Mouse (Mus musculus): ENCODE measurements around the gene Lgals2. TPM values are rescaled to one million over a fixed set of nuclear protein-coding genes. Genes with fewer than 3 reads are reported as not detected.

Gene Lgals2
- polyA plus RNA-seq, 1 experiment from 2014 or later: 1.4 TPM

GRCm38 (mm10) chr15:78801571-78801970, 53.8 kb downstream of the Lgals2 start:
- DNase-seq (ENCODE audit: low spot score): no peak
- ATAC-seq (ENCODE audit: low read depth): no peak
- H3K4me3 ChIP-seq (ENCODE audit: low read depth, low read length): peak overlapping the region; percentile 63
- H3K9ac ChIP-seq (ENCODE audit: low read depth, low read length): peak overlapping the region; percentile 69; the same call in 1 of the 2 replicates
- peaks cover 39% of the 10 kb centered on the region for H3K27me3 ChIP-seq (replicated peaks; ENCODE audit: control insufficient read depth, insufficient read depth, low read length)
- peak overlapping the region; percentile 97 for H3K4me2 ChIP-seq (ENCODE audit: low read depth, low read length)
- H3K9me3 ChIP-seq (ENCODE audit: control insufficient read depth, low read length): no peaks in the 10 kb centered on the region
- WGBS: 35% methylated on average over 9 of the region's 9 CpGs
- no peaks in the 10 kb centered on the region for H3K36me3 ChIP-seq (ENCODE audit: control insufficient read depth, insufficient read depth, low read length)
- H3K27ac ChIP-seq (replicated peaks; ENCODE audit: low read depth, low read length): no peak overlapping the region
- peaks cover 2% of the 10 kb centered on the region; the same call in 1 of the 2 replicates for H3K4me1 ChIP-seq (ENCODE audit: control insufficient read depth, insufficient read depth, low read length)

Small RNAs within 50 kb of the gene (microRNA-seq; reads per million reads assigned to microRNA genes)
- not detected for gene Mir6955 (ENCODE audit: borderline number of aligned reads)

Other genes with a start within 250 kb of the Lgals2 start
- gene Elfn2, start 136.8 kb downstream of the Lgals2 start, polyA plus RNA-seq (2014; fragmentation: Nextera tagmentation; extraction: Ambion mirVana): 0.18 and 0.28 TPM in 2 replicates
- gene Mfng, start 82.1 kb downstream of the Lgals2 start, polyA plus RNA-seq (2014; fragmentation: Nextera tagmentation; extraction: Ambion mirVana): 13.6 and 13.7 TPM in 2 replicates
- 6.1 and 6.3 TPM in 2 replicates for gene Card10, start 52.5 kb downstream of the Lgals2 start, polyA plus RNA-seq (2014; fragmentation: Nextera tagmentation; extraction: Ambion mirVana)
- gene Cdc42ep1, start 12.9 kb downstream of the Lgals2 start, polyA plus RNA-seq (2014; fragmentation: Nextera tagmentation; extraction: Ambion mirVana): 30.8 and 36.1 TPM in 2 replicates
- gene Gga1, start 21.7 kb upstream of the Lgals2 start, polyA plus RNA-seq (2014; fragmentation: Nextera tagmentation; extraction: Ambion mirVana): 42.5 and 46.9 TPM in 2 replicates
- gene Gm49510, start 44.1 kb upstream of the Lgals2 start, polyA plus RNA-seq (2014; fragmentation: Nextera tagmentation; extraction: Ambion mirVana): 0.58 and 0.98 TPM in 2 replicates
- 40.8 and 44.1 TPM in 2 replicates for gene Sh3bp1, start 44.2 kb upstream of the Lgals2 start, polyA plus RNA-seq (2014; fragmentation: Nextera tagmentation; extraction: Ambion mirVana)
- 19.6 and 21.0 TPM in 2 replicates for gene Pdxp, start 58.4 kb upstream of the Lgals2 start, polyA plus RNA-seq (2014; fragmentation: Nextera tagmentation; extraction: Ambion mirVana)
- gene Lgals1, start 71.2 kb upstream of the Lgals2 start, polyA plus RNA-seq (2014; fragmentation: Nextera tagmentation; extraction: Ambion mirVana): 2,628 and 2,877 TPM in 2 replicates
- gene Nol12, start 79.4 kb upstream of the Lgals2 start, polyA plus RNA-seq (2014; fragmentation: Nextera tagmentation; extraction: Ambion mirVana): 51.1 and 54.3 TPM in 2 replicates
- gene Triobp, start 92.2 kb upstream of the Lgals2 start, polyA plus RNA-seq (2014; fragmentation: Nextera tagmentation; extraction: Ambion mirVana): 46.2 and 47.4 TPM in 2 replicates
- gene H1f0, start 172.9 kb upstream of the Lgals2 start, polyA plus RNA-seq (2014; fragmentation: Nextera tagmentation; extraction: Ambion mirVana): 168 and 202 TPM in 2 replicates
- not detected in 2 replicates for gene Galr3, start 186.4 kb upstream of the Lgals2 start, polyA plus RNA-seq (2014; fragmentation: Nextera tagmentation; extraction: Ambion mirVana)
- 42.6 and 43.6 TPM in 2 replicates for gene Ankrd54, start 207.4 kb upstream of the Lgals2 start, polyA plus RNA-seq (2014; fragmentation: Nextera tagmentation; extraction: Ambion mirVana)
- 197 and 220 TPM in 2 replicates for gene Eif3l, start 219.7 kb upstream of the Lgals2 start, polyA plus RNA-seq (2014; fragmentation: Nextera tagmentation; extraction: Ambion mirVana)

All from embryonic facial prominence, embryonic 14.5 days (tissue).